ENCODE assay signal across 12 mouse cellular contexts in genomic region chr10:74053059-74053458, GRCm38 (mm10).
DNase-seq lines count a peak whose midpoint lies in the region; ATAC-seq and TF ChIP-seq lines count a peak whose summit lies in the region.
"Had no signal": no experiment of that assay in that cellular context is flagged by ENCODE, and none has a peak within 500 bp of the region (broad histone marks: within the 10 kb centered on the region; RNA-seq: fewer than 3 reads in every experiment).

No protein-coding gene starts in this region.

- no peaks in the 10 kb centered on the region for H3K9me3 ChIP-seq in hindbrain, postnatal 0 days (ENCODE audit: low read length)
- no peaks in the 10 kb centered on the region for H3K9me3 ChIP-seq in hindbrain, embryonic 10.5 days
- H3K9me3 ChIP-seq: liver, embryonic 13.5 days; midbrain, embryonic 12.5 days; neural tube, embryonic 15.5 days had no signal

- no peaks in the 10 kb centered on the region for H3K36me3 ChIP-seq in hindbrain, postnatal 0 days (ENCODE audit: insufficient read depth, low read length)
- no peaks in the 10 kb centered on the region for H3K36me3 ChIP-seq in hindbrain, embryonic 10.5 days
- H3K36me3 ChIP-seq: liver, embryonic 13.5 days; midbrain, embryonic 12.5 days; neural tube, embryonic 15.5 days had no signal

- intact Hi-C loops in left cerebral cortex, postnatal 4 days (cut with DNase I) = no loop called here
- intact Hi-C loops in heart, postnatal 25 days (cut with DNase I) = no loop called here

- H3K4me1 ChIP-seq in hindbrain, postnatal 0 days (ENCODE audit: insufficient read depth, low read length) = no peaks in the 10 kb centered on the region
- no peaks in the 10 kb centered on the region for H3K4me1 ChIP-seq in hindbrain, embryonic 10.5 days (replicated peaks)
- H3K4me1 ChIP-seq: liver, embryonic 13.5 days; midbrain, embryonic 12.5 days; neural tube, embryonic 15.5 days had no signal

- H3K27me3 ChIP-seq in hindbrain, postnatal 0 days (ENCODE audit: insufficient read depth, low read length) = no peaks in the 10 kb centered on the region
- no peaks in the 10 kb centered on the region for H3K27me3 ChIP-seq in hindbrain, embryonic 10.5 days (ENCODE audit: insufficient read depth, poor library complexity, severe bottlenecking)
- H3K27me3 ChIP-seq: liver, embryonic 13.5 days; midbrain, embryonic 12.5 days; neural tube, embryonic 15.5 days had no signal

- DNase-seq in hindbrain, postnatal 0 days (ENCODE audit: low spot score) = peak; percentile 49
- DNase-seq in hindbrain, embryonic 10.5 days (ENCODE audit: low spot score) = no peak
- peak; percentile 7 to 48 for DNase-seq in cerebellum, postnatal 25 days
- peak; percentile 7 to 20 for DNase-seq in frontal cortex, postnatal 10 days (ENCODE audit: low spot score in 2 of 2)
- DNase-seq in left cerebral cortex, postnatal 4 days = peak; percentile 21
- no peak for DNase-seq in MN1 (ENCODE audit: low spot score)
- no peak for DNase-seq in heart, postnatal 25 days (ENCODE audit: low spot score)
- DNase-seq in adrenal gland, adult 2 months = no peak
- DNase-seq: liver, embryonic 13.5 days; thymus, postnatal 4 days had no signal

- no peak for TF ChIP-seq CTCF in hindbrain, postnatal 0 days (IDR thresholded peaks at IDR 0.05; ENCODE audit: low read depth)

- no peak overlapping the region for H3K9ac ChIP-seq in hindbrain, postnatal 0 days (replicated peaks; ENCODE audit: low read length)
- H3K9ac ChIP-seq: liver, embryonic 13.5 days; midbrain, embryonic 12.5 days; neural tube, embryonic 15.5 days had no signal

- no peak overlapping the region for H3K4me3 ChIP-seq in hindbrain, postnatal 0 days (ENCODE audit: low read length)
- H3K4me3 ChIP-seq in hindbrain, embryonic 10.5 days = no peak overlapping the region
- H3K4me3 ChIP-seq: liver, embryonic 13.5 days; midbrain, embryonic 12.5 days; neural tube, embryonic 15.5 days had no signal

- peak overlapping the region; percentile 6; the same call in 1 of the 2 replicates for H3K4me2 ChIP-seq in hindbrain, postnatal 0 days (ENCODE audit: low read depth, low read length)
- H3K4me2 ChIP-seq: liver, embryonic 13.5 days; midbrain, embryonic 12.5 days; neural tube, embryonic 15.5 days had no signal

- 42% methylated on average over 9 of the region's 9 CpGs for WGBS in hindbrain, postnatal 0 days
- 64% methylated on average over 9 of the region's 9 CpGs for WGBS in hindbrain, embryonic 10.5 days

- H3K27ac ChIP-seq in hindbrain, postnatal 0 days = no peak overlapping the region
- H3K27ac ChIP-seq in hindbrain, embryonic 10.5 days = no peak overlapping the region
- H3K27ac ChIP-seq: liver, embryonic 13.5 days; midbrain, embryonic 12.5 days; neural tube, embryonic 15.5 days had no signal

- ATAC-seq in hindbrain, postnatal 0 days = peak; percentile 53; the same call in 1 of the 2 replicates

Comparison
In these comparisons a context has a peak if more than half of its experiments do, and no peak if none do; other contexts are left out.
1. DNase-seq: peak in hindbrain, postnatal 0 days (single experiment), cerebellum, postnatal 25 days (2 of 2), frontal cortex, postnatal 10 days (2 of 2) and left cerebral cortex, postnatal 4 days (single experiment); none in hindbrain, embryonic 10.5 days (single experiment), MN1 (single experiment), heart, postnatal 25 days (single experiment) and adrenal gland, adult 2 months (single experiment).